Mouse (Mus musculus) olfactory bulb, adult 2 months (tissue): Measurements from ENCODE around the gene Nmral1.

Experiments
- CTCF ChIP-seq: fragments of 200-500 bp; IDR thresholded peaks from 2 replicates; pipeline ENCODE4 v1.5.1; 2012; ENCODE audit warnings: low read depth, mild to moderate bottlenecking, low read length, moderate library complexity; ENCODE audit not compliant: insufficient read depth
- POLR2A ChIP-seq: fragments of 200-500 bp; IDR thresholded peaks from 2 replicates; pipeline ENCODE4 v1.6.1; 2012; ENCODE audit warnings: mild to moderate bottlenecking, low read depth, low read length, moderate library complexity; ENCODE audit not compliant: insufficient read depth

DNA sequence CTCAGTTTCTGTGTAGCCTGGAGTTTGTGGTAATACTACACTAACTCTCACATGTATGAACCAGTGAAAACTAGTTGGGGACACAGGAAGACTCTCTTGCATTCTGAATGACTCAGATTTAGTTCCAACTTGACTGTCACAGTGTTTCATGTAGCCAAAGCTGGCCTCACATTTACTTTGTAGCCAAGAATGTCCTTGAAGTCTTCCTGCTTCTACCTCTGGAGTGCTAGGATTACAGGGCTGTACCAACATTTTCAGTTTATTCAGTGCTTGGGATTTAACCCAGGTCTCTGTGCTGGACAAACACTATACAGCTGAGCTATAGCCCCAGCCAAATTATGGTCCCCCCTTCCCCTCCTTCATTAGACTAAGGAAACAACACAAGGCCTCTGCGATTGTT, 23.0 kb upstream of the Nmral1 start:
- TF ChIP-seq POLR2A, result no peak
- no peak for TF ChIP-seq CTCF
